Mouse (Mus musculus) frontal cortex, postnatal 25 days (tissue): ENCODE results near the gene Stard8.
"Not testable (repeated sequence)": the region's sequence is repeated elsewhere in the genome, so short reads cannot be mapped to it uniquely, and the experiment has no call there.

ENCODE experiments used
- DNase-seq, 2 experiments: peaks; one replicate each; pipeline ENCODE4 v3.0.0; 2022; ENCODE audit warnings: low spot score in 2 of 2

The Stard8 gene

DNA sequence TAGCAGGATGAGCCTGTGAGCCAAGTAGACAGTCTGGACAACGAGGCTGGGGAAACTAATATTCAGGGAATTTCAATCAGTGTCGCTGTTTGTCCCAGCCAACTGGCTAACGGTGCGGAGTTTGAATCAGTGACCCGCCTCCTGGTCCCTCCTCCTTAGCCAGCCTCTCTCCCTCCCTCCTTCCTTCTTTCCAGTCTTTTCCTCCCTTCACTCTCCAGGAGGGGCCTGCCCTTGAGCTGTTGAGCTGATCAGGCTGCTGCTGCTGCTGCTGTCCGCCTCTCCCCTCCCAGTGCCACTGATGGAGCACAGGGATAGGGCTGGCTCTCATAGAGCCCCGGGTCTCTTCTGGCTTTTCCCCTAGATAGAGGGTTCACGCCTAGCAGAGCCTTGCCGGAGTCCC is at the start of gene Stard8:
TSS of gene Stard8 (plus strand) at position 203 of the 400 bp plus-strand sequence.
- DNase-seq: no peak

DNA sequence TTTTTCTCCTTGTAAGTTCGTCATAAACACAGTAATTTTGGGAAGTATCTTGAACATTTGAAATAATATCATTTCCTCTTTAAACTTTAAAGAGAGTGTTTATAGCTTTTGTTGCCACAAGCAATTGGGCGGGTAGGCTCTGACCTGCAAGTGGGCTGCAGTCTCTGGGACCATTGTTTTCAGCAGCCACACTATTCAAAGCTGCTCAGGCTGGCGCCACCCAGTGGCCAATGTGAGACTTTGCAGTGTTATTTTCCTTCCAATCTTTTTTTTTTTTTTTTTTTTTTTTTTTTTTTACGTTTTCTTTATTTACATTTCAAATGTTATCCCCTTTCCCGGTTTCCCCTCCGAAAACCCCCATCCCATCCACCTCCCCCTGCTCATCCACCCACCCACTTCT is 49.1 kb upstream of the Stard8 start:
- DNase-seq: no peak

DNA sequence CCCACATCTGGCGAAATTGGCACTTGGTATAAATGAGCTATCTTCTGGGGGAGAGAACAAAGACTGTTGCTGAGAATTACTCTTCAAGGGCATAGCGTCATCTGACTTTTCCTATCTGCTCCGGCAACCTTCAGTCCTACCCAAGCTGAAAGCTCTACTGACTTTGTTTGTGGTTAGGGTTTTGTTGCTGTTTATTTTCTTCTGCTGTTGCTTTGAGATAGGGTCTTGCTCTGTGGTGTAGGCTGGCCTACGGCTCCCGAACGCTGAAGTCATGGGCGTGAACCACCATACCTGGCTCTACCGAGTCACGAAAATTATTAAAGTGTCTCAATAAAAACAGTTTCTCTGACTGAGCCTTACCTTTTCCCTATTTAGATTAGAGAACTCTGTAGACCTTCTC is 44.8 kb upstream of the Stard8 start:
- no peak for DNase-seq

DNA sequence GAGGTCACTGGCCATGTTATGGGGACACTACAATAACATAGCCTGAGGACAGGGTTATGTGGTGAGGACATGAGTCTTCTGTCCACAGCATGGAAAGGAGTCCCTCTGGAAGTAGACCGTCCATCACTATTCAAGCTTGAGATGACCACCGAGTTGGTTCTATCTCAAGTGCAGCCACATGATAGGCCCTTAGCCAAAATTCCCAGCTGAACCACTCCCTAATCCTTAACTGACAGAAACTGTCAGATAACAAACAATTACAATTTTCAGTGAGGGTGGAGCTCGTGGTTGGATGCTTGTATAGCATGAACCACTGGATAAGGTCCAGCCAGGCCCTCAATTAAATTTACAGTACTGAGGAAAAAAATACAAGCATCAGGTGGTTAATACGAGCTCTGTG is 44.0 kb upstream of the Stard8 start:
- DNase-seq: no peak

DNA sequence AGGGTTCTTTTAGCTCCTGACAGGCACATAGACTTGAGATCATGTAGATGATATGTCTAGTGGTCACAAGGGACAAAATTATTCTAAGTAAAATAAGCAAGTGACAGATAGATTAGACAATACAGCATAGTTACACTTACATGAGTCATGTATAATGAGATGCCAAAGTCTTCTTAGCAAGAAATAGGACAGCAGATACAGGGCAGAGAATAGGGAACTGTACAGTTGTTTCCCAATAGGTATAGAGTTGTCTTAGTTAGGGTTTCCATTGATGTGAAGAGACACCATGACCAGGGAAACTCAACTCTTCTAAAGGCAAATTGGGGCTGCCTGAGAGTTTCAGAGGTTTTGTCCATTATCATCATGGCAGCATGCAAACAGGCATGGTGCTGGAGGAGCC is 39.3 kb upstream of the Stard8 start:
- DNase-seq: no peak

DNA sequence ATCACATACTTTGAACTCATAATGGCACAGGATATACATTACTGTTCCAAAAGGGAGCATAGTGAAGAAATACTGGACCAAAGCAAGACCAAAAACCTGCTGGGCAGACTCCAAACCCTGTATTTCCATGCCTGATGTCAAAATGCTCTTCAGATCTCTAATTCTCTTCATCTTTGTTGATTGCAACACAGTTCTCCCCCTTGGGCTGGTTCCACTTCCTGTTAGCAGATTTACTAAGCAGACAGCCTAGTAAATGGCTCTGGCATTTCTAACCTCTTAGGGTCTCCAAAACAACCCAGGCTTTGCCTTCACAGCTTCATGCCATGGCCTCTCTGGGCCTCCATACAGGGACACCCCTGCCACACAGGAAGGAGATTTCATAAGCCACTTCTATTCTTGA is 38.5 kb upstream of the Stard8 start:
- DNase-seq: no peak

DNA sequence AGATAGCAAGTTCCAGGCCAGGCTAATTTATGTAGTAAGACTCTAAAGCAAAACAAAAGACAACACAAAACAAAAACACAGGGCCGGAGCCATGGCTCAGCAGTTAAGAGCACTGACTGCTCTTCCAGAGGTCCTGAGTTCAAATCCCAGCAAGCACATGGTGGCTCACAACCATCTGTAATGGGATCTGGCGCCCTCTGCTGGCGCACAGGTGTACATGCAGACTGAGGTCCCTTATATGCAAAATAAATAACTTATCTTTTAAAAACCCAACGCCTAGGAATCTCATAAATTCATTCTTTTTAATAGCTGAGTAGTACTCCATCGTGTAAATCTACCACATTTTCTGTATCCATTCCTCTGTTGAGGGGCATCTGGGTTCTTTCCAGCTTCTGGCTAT is 16.4 kb upstream of the Stard8 start:
- not testable (repeated sequence) for DNase-seq

DNA sequence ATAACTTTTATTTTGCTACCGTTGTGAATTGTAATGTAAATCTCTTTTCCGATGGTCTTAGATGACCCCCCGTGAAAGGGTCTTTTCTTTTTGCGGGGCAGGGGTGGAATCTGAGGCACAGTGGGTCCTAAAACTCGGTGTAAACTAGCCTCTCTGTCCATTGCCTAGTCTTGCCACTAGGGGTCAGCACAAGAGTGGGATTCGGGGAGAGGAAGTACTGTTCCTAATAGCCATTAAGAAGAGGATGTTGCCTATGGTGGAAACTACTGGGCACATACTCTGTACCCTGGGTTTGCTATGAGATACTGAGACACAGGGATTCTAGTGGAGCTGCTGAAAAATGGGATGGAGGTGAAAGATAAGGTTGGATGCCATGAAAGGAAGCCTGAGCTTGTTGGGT is 13.5 kb upstream of the Stard8 start:
- peak; percentile 17 to 18 for DNase-seq

DNA sequence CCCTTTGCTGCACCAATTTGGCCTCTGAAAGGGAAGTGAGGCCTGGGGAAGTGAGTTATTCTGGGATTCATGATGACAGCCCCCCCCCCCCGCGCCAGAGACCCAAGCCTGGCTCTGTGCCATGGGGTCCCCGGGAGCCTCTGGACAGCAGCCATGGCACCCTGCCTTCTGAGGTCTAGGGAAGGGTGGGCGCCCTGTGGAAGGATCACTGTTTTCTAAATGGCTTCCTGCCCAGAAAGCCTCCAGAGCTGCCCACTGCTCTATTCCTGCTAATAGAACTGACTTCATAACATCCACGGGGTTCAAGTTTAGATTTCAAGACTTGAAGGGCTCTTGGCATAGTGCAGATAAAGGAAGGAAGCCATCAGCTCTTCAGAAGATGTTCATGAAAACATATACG is 983 bp upstream of the Stard8 start:
- DNase-seq: no peak

DNA sequence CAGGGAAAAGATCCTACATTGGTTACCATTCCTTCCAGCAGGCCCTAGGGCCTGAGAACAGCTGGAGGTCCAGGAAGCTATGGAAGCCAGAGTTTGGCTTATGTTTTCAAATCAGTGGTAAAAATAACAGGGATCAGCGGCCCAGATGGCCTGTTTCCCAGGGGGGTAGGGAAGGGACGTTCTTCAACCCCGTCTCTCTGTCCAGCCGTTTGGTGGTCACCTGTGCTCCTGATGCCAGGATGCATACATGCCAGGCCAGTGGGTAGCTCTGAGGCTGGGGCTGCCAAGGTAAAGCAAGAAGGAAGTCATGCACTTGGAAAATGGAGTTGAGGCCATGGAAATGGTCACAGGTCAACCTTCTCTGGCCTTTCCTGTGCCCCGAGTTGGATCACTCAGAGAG is 7.5 kb downstream of the Stard8 start:
- DNase-seq: no peak

DNA sequence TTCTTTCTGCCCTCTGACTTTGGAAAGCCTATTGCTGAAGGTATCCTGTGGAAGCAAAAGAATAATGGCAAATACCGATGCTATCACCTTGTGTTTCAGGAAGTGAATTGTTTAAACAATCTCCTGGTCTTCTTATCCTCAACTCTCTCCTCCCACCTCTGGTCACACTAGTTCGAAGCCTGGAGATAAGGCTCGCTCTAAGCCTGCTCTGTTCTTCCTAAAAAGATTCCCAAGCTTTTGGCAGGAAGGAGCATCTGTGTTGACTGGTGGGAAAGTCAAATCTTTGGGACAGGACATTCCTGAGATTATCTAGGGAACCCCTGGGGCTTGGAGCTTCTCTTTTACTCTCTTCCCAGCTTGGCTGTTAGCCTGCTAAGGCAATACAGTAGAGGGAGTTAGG is 8.2 kb downstream of the Stard8 start:
- DNase-seq: no peak

DNA sequence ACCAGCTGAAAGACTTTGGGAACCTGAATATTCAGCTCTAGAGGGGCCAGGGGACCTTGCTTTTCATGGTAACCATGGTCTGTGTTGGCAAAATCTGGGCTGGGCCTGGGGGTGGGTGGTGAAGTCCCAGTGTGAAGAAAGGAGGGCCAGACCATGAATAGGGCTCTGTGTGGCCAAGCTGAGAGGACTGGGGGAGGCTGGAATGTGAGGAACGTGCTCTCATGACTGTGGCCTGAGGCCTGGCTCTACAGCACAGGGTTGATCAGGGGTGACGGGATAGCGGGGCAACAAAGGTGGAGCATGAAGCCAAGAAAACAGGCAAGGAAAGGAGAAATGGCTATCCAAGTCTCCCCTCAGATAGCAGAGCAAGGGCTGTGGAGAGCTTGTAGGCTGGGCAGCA is 9.4 kb downstream of the Stard8 start:
- no peak for DNase-seq

DNA sequence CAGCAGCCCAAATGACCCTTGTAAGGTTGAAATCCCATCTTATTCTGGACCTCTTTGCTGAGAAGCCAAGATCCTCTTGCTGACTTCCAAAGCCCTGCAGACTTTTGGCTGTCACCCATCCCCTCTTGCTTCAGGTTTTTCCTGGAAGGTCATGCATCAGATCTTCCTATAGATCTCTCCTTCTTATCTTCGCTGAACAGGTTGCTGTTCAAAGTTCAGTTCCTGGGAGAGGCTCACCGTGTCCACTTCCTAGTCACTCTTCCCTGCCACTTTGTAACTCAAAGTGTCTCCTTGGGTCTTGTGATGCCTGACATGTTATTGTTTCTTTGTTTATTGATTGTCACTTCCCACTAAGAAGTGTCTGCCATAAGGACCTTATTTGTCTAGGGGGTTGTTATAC is 12.7 kb downstream of the Stard8 start:
- no peak for DNase-seq

DNA sequence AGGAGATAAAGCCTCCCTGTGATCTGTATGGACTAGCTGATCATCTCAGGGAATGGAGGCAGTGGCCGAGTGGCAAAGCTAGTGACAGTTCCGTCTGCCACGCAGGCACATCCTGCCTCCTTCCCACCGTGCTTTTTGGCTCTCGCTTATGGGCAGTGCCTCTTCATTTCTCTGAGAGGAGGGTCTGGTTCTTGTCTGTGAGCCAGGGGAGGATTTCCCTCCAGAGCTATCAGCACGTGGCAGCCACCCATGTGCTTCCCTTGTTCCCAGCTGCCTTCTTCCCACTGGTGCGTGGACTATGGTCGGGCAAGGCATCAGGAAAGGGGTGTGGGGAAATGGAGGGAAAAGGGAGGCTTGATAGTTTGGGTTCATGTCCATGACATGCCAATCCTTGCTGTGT is 13.9 kb downstream of the Stard8 start:
- no peak for DNase-seq

DNA sequence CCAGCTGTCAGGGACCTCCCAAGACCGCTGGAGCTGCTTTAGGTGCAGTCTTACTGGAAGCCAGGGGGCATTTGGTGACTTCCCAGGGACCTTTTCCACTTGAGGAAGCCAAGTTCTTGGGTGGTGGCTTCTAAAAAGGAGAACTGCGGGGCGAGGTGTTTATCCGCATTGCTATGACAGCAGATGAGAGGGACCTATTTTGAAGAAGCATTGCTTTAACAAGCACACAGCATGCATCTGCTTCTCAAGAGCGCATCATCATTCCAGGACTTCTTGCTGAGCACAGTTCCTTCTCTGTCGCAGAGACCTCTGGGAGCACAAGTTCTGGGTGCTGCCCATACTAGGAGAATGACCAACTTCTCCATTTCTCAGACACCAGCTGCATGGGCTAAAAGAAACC is 14.8 kb downstream of the Stard8 start:
- DNase-seq: no peak

DNA sequence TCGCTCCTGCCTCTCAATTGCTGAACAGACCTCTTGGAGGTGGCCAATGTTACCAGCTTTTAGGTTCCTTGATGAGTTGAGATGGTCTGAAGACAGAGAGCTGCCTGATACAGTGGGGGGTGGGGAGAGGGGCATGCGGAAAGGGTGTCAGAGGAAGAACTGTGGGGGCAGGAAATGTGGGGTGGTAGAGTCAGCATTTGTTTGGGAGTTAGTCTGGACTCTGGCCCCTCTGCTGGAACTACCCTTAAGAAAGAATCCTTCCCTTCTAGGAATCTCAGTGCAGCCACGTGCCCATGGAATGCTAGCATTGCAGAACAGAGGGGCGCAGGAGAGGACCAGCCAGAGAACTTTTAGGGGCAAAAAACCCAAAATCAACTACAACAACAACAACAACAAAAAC is 16.3 kb downstream of the Stard8 start:
- DNase-seq: no peak

DNA sequence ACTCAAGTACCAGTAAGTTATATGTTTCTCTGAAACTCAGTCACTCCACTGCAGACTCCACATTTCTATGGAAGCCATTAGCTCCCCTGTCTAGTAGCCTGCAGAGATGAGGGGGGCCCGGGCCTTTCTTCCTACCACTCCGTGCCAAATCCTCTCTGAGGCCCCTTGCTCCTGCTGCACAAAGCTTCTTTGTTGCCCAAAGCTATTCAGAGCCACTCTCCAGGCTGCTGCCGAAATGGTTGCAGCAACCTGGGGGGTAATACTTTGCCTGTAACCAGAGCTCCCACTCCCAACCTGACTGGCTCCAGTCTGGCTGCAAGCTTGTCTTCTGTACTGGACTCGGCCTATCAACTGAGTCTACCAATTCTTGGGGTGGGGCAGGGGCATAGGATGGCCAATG is 17.2 kb downstream of the Stard8 start:
- DNase-seq: no peak

DNA sequence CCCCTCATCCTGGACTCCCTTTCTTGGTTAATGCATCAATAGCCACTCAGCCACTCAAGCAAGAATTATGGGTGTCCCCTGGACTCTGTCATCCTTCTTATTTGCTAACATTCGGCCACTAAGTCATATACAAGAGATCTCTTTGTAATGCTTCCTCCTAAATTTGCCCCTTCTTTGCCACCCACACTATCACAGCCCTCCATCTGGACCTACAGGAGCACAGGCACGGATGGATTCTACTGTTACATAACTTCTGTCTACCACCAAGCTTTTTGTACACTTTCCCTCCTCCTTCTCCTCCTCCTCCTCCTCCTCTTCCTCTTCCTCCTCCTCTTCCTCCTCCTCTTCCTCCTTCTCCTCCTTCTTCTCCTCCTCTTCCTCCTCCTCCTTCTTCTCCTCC is 18.5 kb downstream of the Stard8 start:
- DNase-seq: no peak

DNA sequence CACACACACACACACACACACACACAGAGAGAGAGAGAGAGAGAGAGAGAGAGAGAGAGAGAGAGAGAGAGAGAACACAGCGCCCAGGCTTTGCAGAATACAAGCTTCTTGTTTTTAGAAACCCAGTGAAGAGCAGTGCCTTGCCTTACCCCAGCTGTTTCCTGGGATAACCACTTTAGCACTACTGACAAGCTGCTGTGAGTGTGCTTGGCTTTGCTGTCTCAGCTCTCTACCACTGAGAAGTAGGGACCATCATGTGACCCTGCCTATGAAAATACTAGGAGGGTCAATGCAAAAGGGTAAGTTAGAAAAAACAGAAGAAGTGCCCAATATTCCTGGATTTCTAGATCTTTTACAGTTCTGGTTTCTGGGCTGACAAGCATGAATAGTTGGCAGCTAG is 20.9 kb downstream of the Stard8 start:
- DNase-seq: no peak

DNA sequence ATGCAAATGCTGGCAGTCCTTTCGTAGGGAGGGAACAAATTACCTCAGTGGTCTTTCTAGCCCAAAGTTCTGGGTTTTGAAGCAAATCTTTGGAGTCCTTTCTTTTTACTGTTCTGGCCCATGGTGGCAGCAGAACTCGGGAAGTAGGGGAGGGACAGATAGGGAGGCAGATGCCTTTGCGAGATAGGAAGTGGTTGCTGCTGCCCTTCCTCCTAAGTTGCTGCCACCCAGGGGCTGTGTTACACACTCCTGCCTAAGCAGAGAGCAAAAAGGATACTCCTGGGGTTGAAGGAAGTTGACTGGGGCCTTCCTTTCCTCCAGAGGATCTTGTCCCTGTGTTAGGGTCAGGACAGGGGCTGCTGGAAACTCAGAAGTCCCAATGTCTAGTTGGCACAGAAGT is 32.4 kb downstream of the Stard8 start:
- no peak for DNase-seq

DNA sequence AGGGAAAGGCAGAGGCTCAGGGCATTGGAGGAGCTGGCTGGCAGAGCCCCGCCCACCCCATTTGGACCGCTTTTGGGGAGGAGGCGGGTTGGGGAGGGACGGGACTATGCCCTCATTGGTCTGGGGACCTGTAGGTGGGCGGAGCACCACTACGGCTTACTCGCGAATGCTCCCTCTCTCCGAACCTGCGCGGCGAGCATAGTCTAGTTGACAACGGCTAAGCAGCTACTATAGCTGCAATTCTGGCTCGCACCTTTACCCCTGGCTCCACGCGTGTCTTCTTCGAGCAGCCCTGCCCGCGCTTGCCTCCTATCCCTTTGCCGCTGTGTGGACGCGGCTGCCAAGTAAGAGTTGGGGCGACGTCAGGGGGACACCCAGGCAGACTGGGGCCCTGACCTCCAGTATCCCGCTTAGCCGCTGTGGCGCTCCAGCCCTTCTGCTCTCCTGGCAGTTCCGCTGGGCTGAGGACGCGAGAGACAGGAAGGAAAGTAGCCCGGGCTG is 39.5 kb downstream of the Stard8 start:
- DNase-seq: peak; percentile 25 to 26

DNA sequence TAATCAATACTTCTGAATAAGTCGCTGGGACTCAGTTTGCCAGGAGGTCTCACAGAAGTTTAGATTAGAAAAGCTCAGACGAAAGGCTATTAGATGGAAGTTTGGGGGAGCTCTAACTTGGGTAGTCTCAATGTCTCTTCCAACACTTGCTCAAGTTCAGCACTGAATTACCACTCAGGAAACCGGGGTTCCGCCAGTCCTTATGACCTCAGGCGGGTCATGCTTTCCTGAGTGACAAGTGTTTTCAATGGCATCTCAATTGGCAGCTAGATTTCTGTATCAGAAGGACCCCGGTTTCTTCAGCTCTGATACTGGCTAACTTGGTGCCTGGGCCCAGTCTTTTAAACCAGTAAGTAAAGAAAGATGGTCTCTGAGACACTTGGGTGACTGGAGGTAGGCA is 40.2 kb downstream of the Stard8 start:
- DNase-seq: no peak

DNA sequence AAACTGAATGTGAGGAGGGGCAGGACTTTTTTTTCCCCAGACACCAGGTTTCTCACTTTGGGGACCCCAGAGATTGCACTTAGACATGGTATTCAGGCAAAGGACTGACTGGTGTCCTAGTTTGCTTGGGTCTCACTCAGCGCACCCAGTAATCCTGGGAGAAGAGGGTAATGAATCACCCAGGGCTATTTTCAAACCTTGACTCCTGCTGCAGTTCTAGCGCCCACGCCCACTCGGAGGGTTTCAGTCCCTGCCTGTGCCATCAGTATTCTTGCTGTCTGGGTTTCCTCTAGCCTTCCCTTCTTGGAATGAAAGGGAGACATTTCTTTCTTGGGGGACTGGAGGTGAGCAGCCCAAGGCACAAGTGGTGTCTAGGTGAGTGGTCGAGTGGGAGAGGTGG is 40.7 kb downstream of the Stard8 start:
- DNase-seq: no peak

DNA sequence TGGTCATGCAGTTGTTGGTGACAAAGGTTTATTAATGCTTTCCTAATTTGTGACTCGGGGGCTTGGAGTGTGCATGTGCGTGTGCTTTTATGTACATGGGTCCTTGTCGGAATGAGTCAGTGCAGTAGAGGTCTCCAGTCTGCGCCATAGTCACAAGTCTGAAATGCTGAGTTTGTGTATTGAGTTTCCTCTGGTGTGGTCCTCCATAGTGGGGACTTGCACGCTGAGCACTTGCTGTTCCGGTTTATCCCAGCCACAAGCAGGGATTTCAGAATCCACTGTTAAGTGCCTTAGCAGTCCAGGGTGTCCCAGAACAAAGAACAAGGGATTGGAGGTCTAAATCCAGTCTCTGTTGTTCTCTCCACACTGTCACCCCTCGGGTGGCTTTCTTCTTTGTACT is 42.3 kb downstream of the Stard8 start:
- DNase-seq: no peak
